Mouse (Mus musculus) liver, postnatal 0 days (tissue): Measurements from ENCODE around the gene Ak5.

Experiments used
- CTCF ChIP-seq: sonication (generic); IDR thresholded peaks from 2 replicates; pipeline ENCODE4 v1.5.1; 2016; ENCODE audit warnings: antibody characterized with exemption, low read depth
- EP300 ChIP-seq: IDR thresholded peaks from 2 replicates; pipeline ENCODE4 v1.6.1; 2016; ENCODE audit warnings: antibody characterized with exemption, low read depth, mild to moderate bottlenecking

- no peak for TF ChIP-seq CTCF
- TF ChIP-seq EP300, result no peak
These were observed 195.5 kb downstream of the Ak5 start for GRCm38 (mm10) chr3:152472676-152473075.
